Mouse (Mus musculus) Muller cell, postnatal 12 days (primary cell): ENCODE measurements around the gene Leap2.

ENCODE experiments used
- DNase-seq: peaks from one replicate; pipeline ENCODE4 v3.0.0-alpha.2; 2015; ENCODE audit errors: inconsistent ontology term

Gene Leap2

GRCm38 (mm10) chr11:53423036-53423435 is at the start of gene Leap2:
Gene Leap2 (minus strand): TSS chr11:53423170.
- no peak for DNase-seq

- no peak for DNase-seq
Measured at GRCm38 (mm10) chr11:53472709-53473108, 49.7 kb upstream of the Leap2 start.

DNA sequence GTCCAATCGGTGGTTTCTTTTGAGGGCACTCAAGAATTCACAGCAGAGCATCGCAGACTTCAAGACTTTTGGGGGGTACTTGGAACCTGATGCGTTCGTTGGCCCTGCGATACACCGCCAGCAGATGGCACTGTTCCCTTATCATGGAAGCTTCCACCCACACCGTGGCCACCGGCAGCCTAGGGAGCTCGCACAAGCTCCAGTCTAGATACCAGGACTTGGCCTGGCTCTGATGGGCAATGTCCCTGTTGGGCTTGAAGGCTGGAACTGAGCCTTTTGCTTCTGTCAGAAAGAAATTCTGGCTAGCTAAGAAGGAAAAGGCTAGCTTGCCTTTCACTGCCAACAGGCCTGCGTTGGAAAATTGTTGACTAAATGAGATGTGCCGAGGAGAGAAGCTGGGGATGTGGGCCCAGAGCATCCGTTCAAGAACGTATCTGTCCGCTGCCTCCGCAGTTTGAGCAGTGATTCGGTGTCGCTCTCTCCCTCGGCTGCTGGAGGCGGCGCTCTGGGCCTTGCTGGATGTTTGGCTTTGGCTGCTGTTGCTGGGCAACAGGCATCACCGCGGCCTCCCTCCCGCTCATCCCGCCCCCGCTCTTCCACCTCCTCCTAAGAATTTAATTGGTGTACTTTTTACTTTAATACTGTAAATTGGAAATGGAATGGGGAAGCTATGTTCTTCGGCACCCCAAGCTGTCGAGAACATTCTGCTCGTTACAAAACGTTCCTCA is 47.2 kb upstream of the Leap2 start, which contains the start of gene Gm9837:
Gm9837 (minus strand) TSS at position 512 of the 728 bp plus-strand sequence.
- DNase-seq: peak; percentile 92

DNA sequence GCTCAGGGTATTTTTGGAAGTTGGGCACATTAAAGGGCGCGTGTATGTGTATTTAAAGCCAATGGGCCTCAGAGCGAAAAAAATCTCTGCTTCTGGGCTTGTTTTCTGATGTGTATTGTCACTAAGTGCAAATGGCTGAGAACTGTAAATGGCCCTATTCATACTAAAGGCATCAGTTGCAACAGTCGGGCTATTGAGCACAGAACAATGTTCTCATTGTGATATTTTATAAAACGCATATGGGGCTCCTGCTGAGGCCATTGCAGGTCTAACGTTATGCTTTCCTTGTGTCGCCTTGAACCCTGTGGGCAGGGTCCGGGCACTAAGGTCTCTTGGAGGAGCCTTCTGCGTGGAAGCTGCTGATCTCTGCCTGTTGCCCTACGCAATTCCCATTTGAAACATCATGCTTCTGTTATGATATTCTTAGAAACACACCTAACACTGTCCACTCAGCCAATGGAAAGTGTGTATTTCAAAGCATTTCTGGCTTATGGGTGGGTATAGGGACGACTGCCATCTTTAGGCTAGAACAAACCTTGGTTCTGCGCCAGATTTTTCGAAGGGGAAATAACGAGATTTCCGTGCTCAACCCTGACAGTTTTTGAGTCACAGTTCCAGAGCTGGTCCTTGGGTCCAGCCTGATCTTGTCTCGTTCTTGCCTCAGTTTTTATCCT is 46.5 kb upstream of the Leap2 start:
- DNase-seq: no peak

DNA sequence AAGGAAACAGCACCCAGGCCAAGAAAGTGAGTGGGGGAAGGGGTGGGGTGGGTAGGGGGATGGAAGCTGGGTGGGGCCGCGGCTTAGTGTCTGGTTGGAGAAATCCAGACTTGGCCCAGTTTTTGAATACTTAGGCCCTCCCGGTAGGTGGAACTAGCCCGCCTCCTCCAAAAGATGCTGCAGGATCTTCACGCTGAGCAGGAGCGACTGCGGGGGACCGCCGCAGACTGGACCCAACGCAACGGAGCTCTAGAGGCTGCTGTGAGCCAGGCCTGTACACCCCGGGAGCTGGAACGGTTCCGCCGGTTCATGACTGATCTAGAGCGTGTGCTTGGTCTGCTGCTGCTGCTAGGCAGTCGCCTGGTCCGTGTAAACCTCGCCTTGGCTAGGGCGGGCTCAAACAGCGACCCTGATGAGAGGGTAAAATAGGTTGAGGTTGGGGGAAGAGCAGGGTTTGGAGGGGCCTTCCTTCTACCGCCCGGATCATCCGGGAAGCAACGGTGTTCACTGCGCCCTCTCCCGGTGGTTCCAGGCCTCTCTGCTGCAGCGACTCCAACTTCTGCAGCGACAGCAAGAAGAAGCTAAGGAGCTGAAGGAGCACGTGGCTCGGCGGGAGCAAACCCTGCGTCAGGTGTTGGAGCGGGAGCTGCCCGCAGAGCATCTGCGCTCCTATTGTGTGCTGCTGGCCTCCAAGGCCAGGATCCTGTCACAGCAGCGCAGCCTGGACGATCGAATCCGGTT is 43.4 kb upstream of the Leap2 start:
- peak; percentile 61 for DNase-seq

- DNase-seq: no peak
Measured at GRCm38 (mm10) chr11:53463551-53464424, 40.8 kb upstream of the Leap2 start.

DNA sequence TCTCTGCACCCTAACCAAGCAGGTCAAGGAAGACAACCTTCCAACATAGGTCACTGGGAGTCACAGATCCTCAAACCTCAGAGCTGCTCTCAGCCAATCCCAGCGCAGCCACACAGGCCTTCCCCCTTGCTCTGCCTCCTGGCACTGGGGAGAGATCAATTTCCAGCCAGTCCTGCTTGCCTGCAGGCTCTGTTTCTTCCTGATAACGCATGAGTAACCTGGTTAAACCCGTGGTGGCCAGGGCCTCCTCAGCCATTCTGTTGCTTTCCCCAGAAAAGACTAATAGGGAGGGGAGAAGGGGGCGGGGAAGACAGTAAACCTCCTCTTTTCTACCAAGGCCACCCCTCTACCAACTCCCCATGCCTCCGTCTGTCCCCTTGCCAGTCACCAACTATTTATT is 38.8 kb upstream of the Leap2 start:
- DNase-seq: no peak

DNA sequence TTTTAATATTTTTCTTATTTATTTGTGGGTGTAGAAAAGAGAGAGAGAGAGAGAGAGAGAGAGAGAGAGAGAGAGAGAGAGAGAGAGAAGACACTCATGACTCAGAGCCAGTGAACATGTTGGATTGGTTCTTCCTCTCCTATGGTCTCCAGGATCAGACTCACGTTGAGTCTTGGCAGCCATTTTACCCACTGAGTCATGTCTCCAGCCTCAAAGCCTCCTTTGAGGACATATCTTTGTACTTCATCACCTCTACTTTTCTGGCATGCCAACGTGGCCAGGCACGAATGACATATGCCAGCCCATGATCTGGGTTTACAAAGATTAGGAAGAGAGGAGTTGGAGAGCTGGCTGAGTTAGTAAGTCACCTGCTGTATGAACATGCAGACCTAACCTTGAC is 37.2 kb upstream of the Leap2 start:
- peak; percentile 48 for DNase-seq

DNA sequence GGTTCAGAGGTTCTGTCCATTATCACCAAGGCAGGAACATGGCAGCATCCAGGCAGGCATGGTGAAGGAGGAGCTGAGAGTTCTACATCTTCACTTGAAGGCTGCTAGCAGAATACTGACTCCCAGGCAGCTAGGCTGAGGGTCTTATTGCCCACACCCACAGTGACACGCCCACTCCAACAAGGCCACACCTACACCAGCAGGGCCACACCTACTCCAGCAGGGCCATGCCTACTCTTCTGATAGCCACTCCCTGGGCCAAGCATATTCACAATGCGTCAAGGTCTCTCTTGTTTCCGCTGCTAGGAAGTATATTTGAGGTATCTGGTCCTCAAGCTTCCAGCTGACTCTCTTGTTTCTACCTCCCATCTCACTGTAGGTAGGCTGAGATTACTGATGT is 36.0 kb upstream of the Leap2 start:
- no peak for DNase-seq

DNA sequence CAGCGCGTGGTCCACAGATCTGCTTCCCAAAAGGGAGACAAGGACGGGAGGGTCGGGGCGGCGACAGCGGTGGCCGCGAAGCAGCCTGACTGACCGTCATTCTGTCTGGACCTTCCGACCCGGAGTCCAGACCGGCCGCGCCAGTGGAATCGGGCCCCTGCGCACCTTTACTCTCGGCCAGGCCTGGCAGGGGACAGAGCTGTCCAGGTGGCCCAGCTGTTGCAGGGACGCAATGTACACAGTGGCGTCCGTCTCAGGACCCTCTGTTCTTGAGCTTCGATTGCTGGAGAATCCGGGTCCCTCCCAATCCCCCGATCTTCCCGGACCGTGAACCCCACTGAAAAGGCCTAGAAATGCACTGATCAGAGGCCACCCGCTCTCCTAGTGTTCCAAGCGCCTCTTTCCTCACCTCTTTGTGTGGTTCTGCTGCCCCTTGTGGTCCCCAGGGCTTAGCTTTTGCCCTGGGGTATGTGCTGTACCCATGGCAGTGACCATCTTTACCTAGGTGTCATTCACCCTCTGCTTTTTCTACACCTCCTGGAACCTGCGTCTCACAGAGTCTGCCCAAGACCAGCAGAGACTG is 34.5 kb upstream of the Leap2 start:
- no peak for DNase-seq

DNA sequence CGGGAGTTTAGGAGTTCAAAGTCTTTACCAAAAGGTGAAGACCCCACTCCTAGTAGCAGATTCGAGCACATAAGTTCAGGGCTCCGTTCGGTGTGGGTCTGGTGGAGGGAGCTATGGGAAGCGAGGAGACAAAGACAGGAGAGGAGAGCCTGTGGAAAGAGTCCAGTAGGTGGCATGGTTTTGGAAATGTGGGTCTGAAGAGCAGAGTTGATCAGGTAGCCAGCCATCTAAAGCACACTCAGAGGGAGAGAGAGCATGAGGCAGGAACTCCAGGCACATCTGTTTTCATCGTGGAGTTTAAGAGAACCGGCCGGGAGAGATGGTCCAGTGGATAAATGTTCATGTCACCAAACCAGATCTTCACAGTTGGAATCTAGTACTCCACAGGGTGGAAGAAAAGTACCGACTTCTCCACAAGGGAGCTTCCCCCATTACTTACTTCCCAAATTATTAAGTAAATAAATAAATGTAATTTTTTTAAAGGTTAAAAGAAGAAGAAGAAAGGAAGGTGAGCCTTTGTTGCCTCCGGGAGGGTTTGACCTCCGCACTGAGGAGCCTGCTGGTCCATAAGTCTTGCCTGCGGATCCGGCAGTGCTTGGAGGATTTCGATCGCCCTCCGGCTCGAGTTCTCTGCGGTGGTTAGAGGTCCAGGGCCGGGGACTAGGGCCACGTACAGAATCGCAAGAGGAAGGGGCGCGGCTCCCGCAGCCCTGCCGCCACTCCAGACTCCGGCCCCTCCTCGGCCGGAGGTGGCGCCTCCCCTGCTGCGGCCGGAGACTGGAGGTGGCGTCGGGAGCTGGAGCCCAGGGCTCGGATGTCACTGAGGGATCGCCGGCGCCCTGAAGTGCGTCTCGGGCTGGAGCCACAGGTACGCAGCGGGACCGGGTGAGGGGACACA is 33.8 kb upstream of the Leap2 start, which contains the start of the genes Gm10447 and Shroom1:
Gm10447 (minus strand) TSS at position 637 of the 898 bp plus-strand sequence.
Shroom1 (plus strand) TSS at position 732 of the 898 bp plus-strand sequence.
- peak; percentile 66 for DNase-seq

DNA sequence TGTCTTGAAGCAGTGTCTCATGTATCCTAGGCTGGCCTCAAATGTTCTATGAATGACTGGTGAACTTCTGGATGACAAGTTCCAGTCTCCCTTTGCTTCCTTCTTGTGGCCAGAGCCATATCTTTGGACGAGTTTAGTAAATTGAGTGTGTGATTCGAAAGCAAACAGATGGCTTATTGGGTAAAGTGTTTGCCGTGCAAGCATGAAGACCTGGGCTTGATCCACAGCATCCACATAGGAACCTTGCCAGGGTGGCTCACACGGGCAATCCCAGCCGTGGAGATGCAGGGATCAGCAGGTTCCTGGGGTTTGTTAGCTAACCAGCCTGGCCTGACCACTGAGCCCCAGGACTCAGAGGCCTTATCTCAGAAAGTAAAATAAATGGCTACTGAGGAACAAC is 30.1 kb upstream of the Leap2 start:
- no peak for DNase-seq

DNA sequence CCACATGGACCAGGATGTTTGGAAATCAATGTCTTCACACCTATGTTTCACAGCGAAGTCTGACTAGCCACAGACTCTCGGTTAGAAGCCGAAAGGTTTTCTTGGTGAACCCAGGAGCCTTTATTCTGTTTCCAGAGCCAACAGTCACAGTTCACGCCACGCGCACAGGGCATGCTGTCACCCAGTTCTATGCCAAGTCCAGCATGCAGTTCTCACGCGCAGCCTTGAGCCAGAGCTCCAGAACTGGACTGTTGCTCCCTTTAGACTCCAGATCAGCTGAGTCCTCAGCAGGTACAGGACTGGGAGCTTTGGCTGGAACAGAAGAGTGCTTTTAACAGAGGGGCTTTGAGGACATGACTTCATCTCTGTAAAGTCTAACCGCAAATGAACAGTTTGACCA is 29.4 kb upstream of the Leap2 start:
- DNase-seq: no peak

DNA sequence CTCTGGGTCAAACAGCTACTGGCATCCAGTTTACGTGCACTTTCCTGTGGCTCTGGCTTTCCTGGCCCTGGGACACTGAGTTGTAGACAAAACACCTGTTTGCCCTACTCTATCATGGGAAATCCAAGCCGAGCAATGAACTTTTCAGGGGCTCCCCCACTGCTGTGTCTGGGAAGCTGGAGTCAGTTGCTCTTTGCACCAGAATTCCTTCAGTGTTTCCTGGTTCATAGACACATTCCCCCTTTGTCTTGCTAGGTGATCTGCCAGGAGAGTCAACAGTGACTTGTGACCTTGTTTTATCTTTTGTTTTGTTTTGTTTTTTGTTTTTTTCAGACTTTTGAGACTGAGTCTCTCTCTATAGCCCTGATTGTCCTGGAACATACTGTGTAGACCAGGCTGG is 28.4 kb upstream of the Leap2 start:
- no peak for DNase-seq

DNA sequence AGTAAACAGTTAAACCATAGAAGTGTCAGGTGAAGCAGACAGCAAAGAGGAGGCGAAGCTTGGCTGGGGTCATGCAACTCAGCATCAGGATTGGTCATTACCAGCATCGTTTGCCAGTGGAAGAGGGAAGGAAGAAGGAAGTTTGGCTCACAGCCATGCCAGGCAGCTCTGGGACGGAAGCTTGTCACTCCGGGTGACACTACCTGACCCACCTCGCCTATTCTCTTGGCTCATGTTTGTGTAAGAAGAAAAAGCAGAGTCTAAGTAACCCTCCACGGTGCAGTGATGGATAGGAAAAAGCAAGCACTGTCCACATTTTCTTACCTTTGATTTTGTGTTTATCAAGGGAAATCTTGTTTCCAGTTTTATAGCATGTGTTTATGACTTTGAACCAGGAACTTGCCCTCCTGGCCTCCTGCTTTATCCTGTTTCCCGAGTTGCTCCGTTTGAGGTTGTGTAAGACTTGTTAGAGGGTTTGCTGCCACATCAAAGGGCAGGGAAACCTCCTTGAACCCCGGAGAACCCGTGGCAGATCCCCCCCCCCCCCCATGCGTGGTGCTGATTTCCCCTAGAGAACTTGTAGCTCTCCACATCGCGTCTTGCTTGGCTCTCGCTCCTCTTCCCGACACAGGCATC is 27.2 kb upstream of the Leap2 start:
- no peak for DNase-seq

GRCm38 (mm10) chr11:53448529-53448928 is 25.6 kb upstream of the Leap2 start:
- no peak for DNase-seq

GRCm38 (mm10) chr11:53447996-53448395 is 25.0 kb upstream of the Leap2 start:
- no peak for DNase-seq

DNA sequence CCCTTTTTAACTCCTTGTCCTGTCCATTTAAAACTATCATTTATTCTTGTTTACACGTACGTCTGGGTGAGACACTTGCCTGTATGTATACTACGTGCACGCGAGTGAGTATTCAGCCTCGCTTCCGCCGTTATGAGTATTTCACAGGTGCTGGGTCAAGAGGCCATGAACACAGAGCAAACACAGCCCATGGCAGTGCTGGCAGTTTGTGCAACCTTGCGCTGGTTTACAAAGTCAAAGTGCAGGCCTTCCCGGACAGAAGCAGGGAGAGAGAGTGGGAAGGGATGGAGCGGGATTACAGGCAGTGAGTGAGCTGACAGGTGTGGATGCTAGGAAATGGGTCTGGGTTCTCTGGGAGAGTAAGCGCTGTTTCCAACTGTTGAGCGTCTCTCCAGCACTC is 23.2 kb upstream of the Leap2 start:
- DNase-seq: no peak

DNA sequence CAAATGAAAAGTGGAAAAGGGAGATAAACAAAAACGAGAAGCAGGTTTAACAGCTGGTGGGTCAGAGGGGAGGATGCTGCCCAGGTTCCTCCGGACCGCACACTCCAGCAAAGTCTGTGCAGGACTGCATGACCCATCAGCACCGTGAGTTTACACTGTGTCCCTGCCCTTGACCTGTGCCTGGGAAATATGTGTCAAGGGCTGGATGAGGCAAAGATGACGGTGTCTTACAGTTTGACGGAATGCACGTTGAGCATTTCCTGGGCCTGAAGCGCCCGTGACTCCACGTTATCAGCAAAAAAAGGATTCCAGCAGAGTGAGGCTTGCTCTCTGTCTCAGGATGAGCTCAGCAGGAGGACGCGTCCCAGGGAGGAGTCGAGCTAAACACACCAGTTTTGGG is 22.6 kb upstream of the Leap2 start:
- DNase-seq: no peak

GRCm38 (mm10) chr11:53443861-53444260 is 20.9 kb upstream of the Leap2 start:
- DNase-seq: no peak
